Mouse (Mus musculus) cerebellum, adult 8-10 months (tissue): Measurements from ENCODE around the gene Cog8.
A peak's percentile ranks its signal among the peaks of the same experiment; 100 is the strongest.

Experiments used
- DNase-seq: peaks from one replicate; pipeline ENCODE4 v3.0.0; 2022

Cog8 gene

DNA sequence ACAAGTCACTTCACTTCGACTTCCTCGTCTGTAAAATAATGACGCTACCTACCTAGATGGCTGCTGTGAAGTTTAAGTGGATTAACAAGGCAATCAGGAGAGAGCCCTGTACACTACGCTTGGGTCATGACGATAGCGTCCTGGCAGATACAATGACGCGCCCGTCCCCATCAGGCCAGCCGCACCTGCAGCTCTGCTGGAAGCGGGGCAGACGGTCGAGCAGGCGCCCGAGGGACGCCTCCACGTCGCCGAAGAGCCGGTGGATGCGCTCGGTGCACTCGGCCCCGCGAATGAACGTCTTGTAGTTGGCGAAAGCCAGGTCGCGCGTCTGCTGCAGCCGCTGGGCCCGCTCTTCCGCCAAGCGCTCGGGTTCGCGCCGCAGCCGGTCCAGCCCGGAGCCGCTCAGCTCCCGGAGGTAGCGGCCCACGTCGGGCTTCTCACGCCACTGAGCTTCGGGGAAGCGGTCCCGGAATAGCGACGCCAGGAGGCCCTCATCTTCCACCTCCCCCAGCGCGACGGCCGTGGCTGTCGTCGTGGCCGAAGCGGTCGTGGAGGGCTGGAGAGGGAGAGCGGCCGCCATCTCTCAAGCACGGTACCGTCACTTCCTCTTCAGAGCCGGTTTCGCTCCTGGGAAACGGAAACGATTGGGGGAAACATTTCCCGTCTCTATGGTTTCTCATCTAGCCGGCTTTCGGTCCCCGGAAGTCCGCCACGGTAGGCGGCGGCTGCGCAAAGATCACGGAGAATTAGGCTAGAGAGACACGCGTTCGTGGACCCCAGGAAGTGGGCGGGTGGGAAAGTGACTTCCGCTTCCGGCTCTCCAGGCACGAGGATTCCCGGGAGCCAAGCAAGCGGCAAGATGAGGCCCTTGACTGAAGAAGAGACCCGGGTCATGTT is at the start of gene Cog8, which contains the start of gene Nip7:
TSS of gene Cog8 (minus strand) at position 614 of the 897 bp plus-strand sequence.
TSS of gene Nip7 (plus strand) at position 802 of the 897 bp plus-strand sequence.
- DNase-seq, result peak; percentile 95

DNA sequence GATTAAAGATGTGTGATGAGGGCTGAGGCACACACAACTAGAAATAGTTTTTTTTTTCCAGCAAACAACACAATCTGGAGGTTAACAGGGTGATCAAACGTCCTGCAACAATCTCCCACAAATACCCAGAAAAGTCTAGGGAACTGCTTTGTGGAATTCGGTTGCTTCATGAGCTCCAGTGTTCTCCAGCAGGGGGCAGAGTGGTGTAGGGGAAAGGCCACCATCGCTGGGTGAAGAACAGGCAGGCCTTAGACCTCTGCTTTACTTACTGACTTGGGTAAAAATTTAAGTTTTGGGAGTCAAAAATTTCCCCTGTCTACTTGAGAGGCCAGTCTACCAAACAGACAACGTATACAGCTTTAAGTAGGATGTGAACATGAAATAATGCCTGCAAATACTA is 48.1 kb upstream of the Cog8 start:
- DNase-seq, result peak; percentile 65

DNA sequence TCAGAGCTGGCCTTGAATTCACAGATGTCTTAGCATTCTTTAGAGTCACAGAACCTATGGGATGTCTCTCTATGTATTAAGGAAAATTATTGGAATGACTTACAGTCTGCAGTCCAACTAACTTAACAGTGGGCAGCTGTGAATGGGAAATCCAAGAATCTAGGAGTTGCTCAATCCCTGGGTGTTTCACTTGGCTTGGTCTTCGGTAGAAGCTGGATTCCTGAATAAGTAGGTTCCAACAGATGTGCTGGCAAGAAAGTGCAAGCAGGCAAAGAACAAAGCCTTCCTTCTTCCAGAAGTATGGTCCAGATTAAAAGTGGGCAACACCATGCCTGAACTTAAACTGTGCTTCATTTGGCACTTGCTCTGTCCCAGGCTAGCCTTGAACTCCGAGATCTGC is 44.1 kb upstream of the Cog8 start:
- no peak for DNase-seq

DNA sequence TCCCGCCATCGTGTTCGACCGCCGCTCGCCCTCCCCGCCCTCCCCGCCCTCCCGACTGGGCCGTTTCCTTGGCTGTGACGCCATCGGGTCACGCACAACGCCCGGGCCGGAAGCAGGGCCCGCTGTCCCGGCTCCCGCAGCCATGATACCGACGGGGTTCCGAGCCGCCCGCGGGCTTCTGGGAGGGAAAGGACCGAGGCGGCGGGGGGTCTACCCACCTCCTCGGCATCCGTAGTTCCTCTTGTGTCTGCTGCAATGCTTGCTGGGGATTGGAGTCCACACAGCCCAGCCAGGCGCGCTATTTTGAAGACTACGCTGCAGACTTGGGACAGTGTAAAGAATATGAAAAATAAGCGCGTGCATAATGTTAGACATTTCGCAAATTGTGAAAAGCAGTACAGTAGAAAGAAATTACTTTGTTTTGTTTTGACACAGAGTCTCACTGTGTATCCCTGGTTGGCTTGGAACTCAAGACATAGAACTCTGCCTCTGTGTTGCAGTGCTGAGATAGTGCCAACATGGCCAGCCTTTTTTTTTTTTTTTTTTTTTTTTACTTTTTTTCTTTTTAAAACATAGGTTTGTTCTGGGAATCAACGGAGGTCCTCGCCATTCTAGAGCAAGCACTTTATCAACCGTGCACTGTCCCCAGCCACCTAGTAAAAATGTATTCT is 40.0 kb upstream of the Cog8 start, which contains the start of gene Terf2:
TSS of gene Terf2 (minus strand) at position 182 of the 671 bp plus-strand sequence.
- peak; percentile 97 for DNase-seq

DNA sequence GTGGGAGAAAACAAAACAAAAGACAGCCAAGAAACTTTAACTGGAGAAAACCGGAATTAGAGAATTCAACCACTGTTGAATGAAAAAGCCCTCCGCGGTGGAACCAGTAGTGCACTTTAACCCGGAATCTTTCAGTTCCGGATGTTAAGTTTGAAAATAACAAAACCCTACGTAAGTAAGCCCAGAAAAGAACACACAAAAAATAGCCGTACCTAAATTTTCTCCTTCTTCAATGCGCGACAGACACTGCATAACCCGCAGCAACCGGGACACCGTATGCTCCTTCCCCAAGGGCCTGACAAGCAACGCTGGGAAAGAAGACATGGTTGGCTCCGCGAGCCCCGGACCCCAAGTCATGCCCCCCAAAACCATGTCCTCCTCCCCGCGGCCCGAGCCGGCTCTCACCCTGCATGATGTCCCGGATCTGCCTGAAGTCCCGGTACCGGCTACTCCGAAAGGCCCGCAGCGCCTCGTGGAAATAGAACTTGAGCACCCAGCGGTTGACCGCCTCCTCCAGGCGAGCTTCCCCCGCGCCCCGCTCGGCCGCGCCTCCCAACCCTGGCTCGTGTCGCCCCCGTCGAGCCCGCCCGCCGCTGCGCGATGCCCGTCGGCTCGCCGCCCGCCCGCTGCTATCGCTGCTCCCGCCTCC is 39.4 kb upstream of the Cog8 start:
- no peak for DNase-seq

DNA sequence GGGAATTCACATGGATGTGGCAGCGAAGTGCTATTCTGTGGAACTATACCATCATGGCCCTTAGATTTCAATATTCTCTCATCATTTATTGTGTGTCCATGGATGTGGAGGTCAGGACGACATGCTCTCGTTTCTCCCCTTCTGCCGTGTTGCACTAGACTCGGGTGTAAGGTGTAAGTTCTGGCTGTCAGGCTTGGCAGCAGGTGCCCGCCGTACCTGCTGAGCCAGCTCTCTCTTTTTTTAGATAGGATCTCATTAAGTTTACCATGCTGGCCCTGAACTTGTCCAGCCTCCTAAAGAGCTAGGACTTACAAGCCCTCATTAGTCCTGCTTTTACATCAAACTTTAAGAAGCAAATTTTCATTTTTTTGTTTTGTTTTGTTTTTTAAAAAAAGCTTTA is 34.0 kb upstream of the Cog8 start:
- no peak for DNase-seq

DNA sequence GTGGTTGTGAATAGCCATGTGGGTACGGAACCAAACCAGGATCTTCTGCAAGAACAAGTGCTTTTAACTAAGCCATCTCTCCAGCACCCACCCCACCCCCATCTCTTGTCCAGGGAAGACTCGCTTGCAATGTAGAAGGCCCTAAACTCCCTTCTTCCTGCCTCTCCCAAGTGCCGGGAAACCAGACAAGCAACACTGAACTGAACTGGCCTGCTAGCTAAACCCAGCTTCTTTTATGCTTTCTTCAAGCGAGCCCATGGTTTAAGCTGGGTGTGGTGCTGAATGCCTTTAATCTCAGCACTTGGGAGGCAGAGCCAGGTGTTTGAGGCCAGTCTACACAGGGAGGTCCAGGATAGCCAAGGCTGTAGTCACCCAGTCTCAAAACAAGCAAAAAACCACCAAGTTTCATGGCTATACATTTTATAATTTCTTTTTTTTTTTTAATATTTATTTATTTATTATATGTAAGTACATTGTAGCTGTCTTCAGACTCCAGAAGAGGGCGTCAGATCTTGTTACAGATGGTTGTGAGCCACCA is 32.1 kb upstream of the Cog8 start:
- DNase-seq, result no peak

DNA sequence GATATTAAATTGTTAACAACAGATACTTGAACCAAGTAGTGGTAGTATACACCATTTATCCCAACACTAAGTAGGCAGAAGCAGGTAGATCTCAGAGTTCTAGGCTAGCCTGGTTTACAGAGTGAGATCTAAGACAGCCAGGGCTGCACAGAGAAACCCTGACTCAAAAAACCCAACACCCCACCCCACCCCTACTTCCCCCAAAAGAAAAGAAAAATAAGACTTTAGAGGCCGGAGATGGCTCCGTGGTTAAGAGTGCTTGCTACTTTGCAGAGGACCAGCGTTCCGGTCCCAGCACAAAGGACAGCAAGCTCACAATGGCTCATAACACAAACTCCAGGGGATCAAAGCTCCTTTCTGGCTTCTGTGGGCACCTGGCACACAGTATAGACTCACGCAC is 29.5 kb upstream of the Cog8 start:
- no peak for DNase-seq

DNA sequence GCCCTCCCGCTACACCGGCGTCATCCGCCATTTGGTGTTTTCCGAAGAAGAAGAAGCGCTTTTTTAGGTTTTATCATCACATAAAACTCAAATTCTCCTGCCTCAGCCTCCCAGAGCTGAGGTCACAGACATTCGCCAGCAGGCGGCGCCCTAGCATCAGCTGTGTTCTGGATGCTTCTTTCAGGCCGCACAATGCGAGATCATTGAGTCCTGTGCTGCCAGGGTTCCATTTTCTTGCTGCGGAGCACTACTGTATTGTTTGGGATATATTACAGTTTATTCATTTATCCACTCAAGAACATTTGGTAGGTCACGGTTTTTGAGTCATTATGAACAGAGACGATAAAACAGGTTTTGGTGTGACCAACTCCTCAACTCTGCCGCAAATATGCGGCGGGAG is 28.9 kb upstream of the Cog8 start:
- no peak for DNase-seq

DNA sequence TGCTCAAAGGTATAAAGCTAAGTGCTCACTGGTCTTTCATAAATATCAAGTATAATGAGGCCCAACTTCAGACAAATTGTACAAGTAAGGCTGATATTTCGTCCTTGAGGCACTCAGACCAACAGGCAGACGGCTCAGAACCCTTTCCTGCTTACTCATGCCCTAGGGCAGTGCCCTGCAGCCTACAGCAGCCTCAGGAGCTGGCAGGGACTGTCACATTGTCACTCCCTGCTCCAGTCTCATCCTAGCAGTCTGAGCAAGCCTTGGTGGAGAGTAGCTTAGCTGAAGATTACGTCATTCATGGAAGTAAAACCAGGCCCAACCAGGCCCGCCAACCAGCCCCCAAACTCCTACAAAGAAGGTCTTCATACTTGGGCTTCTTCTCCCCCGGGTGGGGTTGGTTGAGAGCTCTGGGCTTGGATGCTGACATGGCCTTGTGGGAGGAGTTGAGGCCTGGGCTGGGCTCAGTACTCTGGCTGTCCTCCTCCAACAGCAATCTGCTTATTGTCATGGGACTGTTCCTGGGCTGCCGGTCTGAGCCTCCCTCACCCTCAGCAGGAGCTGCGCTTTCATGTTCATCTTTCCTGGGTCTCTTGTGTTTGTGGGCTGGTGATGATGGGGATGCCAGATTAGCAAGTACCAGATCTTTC is 19.9 kb upstream of the Cog8 start:
- DNase-seq, result no peak

DNA sequence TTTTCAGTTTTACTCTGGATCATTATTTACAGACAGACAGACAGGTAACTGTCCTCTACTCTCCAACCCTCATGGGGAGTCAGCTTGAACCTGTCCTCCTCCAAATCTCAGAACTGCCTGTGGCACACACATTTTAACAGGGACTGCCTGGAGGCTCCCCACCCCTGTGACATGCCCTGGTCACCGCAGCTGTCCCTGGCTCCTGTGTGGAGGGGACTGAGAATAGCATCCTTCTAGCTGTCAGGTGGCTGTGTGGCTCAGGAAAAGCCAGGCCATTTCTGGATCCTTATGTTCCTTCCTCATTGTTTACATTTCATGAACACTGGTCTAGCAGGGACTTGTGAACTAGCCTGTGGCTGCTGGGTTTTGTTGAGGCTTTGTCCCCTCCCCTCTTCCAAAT is 17.6 kb upstream of the Cog8 start:
- no peak for DNase-seq

DNA sequence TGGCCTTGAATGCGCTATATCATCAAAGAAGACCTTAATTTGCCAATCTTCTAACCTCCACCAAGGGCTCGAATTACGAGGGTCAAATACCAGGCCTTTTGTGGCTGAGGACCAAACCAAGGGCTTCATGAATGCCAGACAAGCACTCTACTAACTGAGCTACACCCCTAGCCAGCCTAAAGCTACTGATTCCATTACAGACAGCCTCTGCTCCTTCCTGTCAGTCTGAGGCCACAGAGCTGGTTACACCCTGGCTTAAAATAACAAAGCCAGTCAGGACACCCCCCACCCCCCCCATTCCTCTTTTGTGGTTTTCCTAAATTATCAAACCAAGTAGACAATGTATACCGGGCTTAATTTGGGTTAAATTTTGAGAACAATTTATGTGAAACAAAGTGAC is 17.2 kb upstream of the Cog8 start:
- DNase-seq, result no peak

DNA sequence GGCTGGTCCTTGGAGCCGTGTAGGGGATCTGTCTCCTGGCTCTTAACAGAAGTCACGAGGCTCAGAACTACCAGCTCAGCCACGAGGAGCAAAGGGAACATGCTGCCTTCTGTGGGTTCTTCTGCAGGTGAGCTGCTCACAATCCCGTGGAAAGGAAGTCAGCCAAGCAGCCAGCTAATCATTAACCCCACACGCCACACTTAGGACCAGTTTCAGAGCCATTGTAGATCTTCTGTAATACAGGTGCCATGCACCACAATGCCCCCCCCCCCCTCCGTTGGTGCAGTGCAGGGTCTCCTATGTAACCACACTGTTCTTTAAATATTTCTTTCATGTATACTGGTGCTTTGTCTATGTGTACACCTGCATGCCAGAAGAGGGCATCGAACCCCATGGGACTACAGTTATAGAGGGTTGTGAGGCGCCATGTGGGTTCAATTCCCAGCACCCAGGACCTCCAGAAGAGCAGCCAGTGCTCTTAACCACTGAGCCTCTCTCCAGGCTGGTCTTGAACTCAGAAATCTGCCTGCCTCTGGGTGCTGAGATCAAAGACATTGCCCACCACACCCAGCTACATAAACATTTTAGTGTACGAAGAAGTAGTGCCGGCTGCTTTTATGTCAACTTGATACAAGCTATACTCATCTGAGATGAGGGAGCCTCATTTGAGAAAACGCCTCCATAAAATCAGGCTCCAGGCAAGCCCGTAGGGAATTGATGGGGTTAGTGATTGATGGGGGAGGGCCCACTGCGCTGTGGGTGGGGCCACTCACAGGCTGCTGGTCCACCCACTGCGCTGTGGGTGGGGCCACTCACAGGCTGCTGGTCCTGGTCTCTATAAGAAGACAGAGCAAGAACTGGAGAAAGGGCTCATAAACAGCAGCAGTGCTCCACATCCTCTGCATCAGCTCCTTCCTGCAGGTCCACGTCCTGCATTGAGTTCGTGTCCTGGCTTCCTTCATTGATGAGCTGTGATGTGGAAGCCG is 9.3 kb upstream of the Cog8 start, which contains the start of gene Tmed6:
TSS of gene Tmed6 (minus strand) at position 134 of the 986 bp plus-strand sequence.
- no peak for DNase-seq

DNA sequence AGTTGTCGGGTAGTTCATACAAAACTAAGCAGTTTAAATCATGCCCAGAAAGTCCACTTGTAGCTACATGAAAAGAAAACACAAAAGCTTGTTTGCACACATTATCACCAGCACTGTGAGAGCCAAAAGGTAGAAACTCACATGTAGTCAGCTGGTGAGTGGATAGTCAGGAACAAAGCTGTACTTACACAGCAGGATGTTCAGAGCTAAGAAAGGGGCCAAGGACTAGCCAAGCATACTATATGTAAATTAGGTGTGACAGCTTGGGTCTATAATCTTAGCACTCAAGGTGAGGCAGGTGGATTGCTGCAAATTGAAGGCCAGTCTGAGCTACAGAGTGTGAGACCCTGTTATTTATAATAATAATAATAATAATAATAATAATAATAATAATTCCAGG is 6.1 kb upstream of the Cog8 start:
- no peak for DNase-seq

DNA sequence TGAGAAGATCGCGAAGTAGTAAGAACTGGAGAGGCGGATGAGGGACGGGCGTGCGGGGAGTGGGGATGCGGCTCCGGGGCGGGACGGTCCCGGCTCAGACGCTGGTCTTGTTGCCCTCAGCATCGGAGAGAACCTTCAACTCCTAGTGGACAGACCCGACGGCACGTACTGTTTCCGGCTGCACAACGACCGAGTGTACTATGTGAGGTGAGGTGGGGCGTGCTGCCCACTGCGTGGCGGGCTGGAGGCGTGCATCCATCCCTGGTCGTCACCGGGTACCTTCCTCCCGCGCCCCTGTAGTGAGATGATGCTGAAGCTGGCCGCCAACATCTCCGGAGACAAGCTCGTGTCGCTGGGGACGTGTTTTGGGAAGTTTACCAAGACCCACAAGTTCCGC is 482 bp upstream of the Cog8 start:
- no peak for DNase-seq

DNA sequence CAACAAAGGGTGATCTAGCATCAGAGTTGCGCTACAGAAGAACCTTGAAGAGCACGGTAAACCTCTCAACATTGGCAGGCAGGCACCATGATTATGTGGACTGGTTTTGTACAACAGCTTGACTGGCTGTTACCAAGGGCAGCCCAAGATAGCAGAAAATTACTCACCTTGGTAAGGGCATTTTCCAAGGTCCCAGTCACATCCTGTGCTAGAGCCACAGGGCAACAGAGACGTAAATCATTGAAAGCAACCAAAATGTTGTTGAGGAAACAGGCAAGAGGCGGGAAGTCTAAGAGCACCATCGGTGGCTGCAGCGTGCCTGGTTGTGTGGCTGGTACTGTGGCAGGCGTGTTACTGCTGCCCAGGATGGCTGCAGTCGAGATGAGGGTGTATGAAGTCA is 4.4 kb downstream of the Cog8 start:
- DNase-seq, result no peak

DNA sequence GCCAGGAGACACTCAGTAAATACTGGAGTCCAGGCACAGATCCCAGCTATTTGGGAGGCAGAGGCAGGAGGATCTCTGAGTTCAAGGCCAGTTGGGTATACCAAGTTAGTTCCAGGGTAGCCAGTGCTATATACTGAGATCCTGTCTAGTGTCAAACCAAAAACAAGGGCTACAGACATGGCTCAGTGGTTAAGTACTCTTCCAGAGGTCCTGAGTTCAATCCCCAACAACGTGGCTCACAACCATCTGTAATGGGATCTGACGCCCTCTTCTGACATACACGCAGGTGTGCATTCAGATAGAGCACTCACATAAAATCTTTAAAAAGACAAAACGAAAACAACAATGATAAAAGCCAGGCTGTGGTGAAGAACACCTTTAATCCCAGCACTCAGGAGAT is 7.0 kb downstream of the Cog8 start:
- DNase-seq, result no peak

DNA sequence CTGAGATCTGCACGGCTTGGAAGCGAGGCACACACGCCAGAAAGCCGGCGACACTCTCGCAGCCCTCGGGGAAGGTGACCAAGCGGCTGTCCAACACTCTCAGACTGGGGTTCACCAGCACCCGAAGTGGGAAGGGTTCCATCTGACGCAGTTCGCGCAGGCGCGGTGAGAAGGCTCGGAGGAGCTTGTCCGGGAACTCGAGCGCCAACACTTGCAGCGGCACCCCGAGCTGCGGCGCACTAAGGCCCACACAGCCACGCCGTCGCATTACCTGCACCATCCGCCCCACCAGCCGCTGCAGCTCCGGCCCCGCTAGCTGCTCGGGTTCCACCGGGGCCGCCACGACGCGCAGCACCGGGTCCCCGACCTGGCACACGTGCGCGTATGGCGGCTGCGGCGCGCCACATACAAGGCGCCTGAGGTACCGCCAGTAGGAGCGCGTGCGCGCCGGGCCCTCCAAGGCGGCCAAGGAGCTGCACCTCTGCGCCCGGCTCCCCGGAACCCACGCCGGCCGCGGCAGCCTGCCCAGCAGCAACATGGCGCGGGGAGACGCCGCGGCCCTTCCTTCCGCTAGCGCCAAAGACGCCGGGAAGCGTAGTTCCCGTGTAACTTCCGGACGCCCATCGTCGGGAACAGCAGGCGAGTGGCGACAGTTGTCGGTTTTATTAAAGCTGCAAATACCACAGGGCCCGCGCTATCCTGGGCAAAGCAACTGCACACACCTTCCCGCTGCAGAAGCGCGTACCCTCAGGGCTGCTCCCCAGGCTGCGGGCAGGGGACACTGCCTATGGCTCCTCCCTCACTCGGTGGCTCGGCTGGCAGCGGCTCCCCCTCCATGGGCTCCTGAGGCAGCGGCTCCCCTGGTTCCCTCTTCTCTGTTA is 8.2 kb downstream of the Cog8 start, which contains the start of gene Pdf:
TSS of gene Pdf (minus strand) at position 554 of the 881 bp plus-strand sequence.
- DNase-seq, result peak; percentile 81

DNA sequence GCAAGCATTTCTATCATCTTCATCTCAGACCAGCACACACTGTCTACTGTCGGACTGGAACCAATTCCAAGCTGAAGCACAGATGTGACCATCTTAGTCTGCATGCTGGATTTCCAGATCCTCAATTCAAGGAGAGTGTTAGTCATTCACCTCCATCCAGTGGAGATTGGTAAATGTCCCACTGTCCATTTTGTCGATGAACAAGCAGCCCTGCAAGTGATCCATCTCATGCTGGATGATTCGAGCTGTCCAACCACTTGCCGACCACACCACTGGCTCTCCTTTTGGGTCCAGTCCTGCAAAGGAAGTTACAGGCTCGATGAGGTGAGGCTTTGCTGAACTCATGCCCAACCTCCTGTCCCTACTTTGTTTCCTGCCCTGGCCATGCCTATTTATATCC is 9.5 kb downstream of the Cog8 start:
- DNase-seq, result no peak

DNA sequence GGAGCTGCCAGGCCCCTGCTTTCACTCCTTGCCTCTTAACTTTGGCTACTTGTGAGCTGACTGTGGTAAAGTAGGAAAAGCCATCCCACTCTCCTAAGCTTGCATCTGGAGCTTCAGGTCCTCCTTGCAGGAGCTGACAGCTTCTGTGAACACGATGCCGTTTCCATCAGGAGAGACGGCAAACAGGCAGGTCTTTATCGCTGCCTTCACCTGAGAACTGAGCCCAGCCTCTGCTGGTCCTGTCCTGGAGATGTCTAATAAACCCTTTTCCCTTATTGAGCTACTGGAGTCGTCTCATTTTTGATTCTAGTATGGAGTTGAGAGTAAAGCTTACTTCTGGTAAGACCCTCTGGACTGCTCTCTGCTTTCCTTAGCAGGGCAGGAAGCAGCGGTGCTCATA is 11.0 kb downstream of the Cog8 start:
- no peak for DNase-seq
